Mouse (Mus musculus) CH12.LX (cell line): Measurements from ENCODE around the gene Fam71f2. TPM values are rescaled to one million over a fixed set of nuclear protein-coding genes. Genes with fewer than 3 reads are reported as not detected.

Experiments used
- DNase-seq: peaks from one replicate; pipeline ENCODE4 v3.0.0-alpha.2; 2013; ENCODE audit errors: extremely low read depth
- H3K27ac ChIP-seq: 2 replicates; pipeline ENCODE4 v1.5.1; 2012; ENCODE audit warnings: low read depth, mild to moderate bottlenecking, control low read depth, moderate library complexity; ENCODE audit not compliant: insufficient read depth
- H3K27me3 ChIP-seq: replicated peaks from 2 replicates; pipeline ENCODE3; 2012; ENCODE audit warnings: inconsistent platforms
- H3K36me3 ChIP-seq, 2 experiments: replicated peaks in 1 of 2; 2 replicates each; pipeline versions ENCODE3 to v1.6.1; 2012; ENCODE audit warnings: inconsistent platforms in 1 of 2, low read length in 1 of 2, mild to moderate bottlenecking in 1 of 2, mixed read lengths in 1 of 2, moderate library complexity in 1 of 2; ENCODE audit not compliant: control insufficient read depth in 1 of 2, insufficient read depth in 1 of 2
- H3K4me1 ChIP-seq, 2 experiments: 2 replicates each; pipeline ENCODE4 v1.6.1; 2012; ENCODE audit warnings: inconsistent platforms in 1 of 2, moderate library complexity in 1 of 2; ENCODE audit not compliant: insufficient read depth in 2 of 2, control insufficient read depth in 1 of 2
- H3K4me2 ChIP-seq: 2 replicates; pipeline ENCODE4 v1.6.1; 2012; ENCODE audit warnings: low read depth, mild to moderate bottlenecking, control low read depth; ENCODE audit not compliant: poor library complexity, insufficient read depth, severe bottlenecking
- H3K4me3 ChIP-seq, 3 experiments: fragments of 150-350 bp in 1 of 3; sonication (generic) in 1 of 3; replicated peaks in 1 of 3; 2 replicates each; pipeline versions ENCODE3 to v1.5.1; 2011 to 2012; ENCODE audit warnings: low read depth in 2 of 3, low read length in 2 of 3, mild to moderate bottlenecking in 2 of 3, moderate library complexity in 2 of 3, control low read depth in 1 of 3, improper control_type of control experiment in 1 of 3, inconsistent platforms in 1 of 3, mixed read lengths in 1 of 3; ENCODE audit not compliant: poor library complexity in 1 of 3
- H3K79me2 ChIP-seq: replicated peaks from 2 replicates; pipeline ENCODE4 v1.6.1; 2012; ENCODE audit warnings: mild to moderate bottlenecking, moderate library complexity; ENCODE audit not compliant: control insufficient read depth, poor library complexity, insufficient read depth, severe bottlenecking; ENCODE audit errors: extremely low read depth
- H3K9ac ChIP-seq: 2 replicates; pipeline ENCODE4 v1.6.1; 2012; ENCODE audit warnings: low read depth, mild to moderate bottlenecking, control low read depth, moderate library complexity; ENCODE audit not compliant: insufficient read depth
- H3K9me3 ChIP-seq: replicated peaks from 2 replicates; pipeline ENCODE3; 2012; ENCODE audit warnings: low read length, inconsistent platforms, mixed read lengths
- BHLHE40 ChIP-seq: IDR thresholded peaks from 2 replicates; pipeline ENCODE4 v1.6.1; 2011; ENCODE audit warnings: mild to moderate bottlenecking, low read depth, low read length, improper control_type of control experiment
- CHD1 ChIP-seq: IDR thresholded peaks from 2 replicates; pipeline ENCODE4 v1.6.1; 2012; ENCODE audit warnings: low read depth, low read length, improper control_type of control experiment, inconsistent platforms
- CHD2 ChIP-seq: IDR thresholded peaks from 2 replicates; pipeline ENCODE4 v1.6.1; 2011; ENCODE audit warnings: low read length, improper control_type of control experiment
- CTCF ChIP-seq, 2 experiments: IDR thresholded peaks in 1 of 2; conservative IDR thresholded peaks in 1 of 2; 2 replicates each; pipeline ENCODE4 v1.5.1; 2011 to 2012; ENCODE audit warnings: low read depth in 2 of 2, low read length in 2 of 2, improper control_type of control experiment in 1 of 2, inconsistent platforms in 1 of 2, mild to moderate bottlenecking in 1 of 2, moderate library complexity in 1 of 2
- ETS1 ChIP-seq: conservative IDR thresholded peaks from 2 replicates; pipeline ENCODE4 v1.6.1; 2012; ENCODE audit warnings: low read depth, mild to moderate bottlenecking, inconsistent platforms, low read length, improper control_type of control experiment, moderate library complexity
- GABPA ChIP-seq: IDR thresholded peaks from 2 replicates; pipeline ENCODE4 v1.6.1; 2012; ENCODE audit warnings: low read depth, low read length, improper control_type of control experiment, inconsistent platforms; ENCODE audit not compliant: insufficient replicate concordance
- IRF4 ChIP-seq: IDR thresholded peaks from 2 replicates; pipeline ENCODE4 v1.6.1; 2014; ENCODE audit warnings: low read depth, mild to moderate bottlenecking, inconsistent platforms, low read length, improper control_type of control experiment
- JUN ChIP-seq: IDR thresholded peaks from 2 replicates; pipeline ENCODE4 v1.6.1; 2011; ENCODE audit warnings: low read depth, mild to moderate bottlenecking, low read length, improper control_type of control experiment, moderate library complexity; ENCODE audit not compliant: insufficient read depth
- KAT2A ChIP-seq: IDR thresholded peaks from 2 replicates; pipeline ENCODE4 v1.6.1; 2012; ENCODE audit warnings: low read length, improper control_type of control experiment, inconsistent platforms; ENCODE audit not compliant: insufficient replicate concordance
- MAZ ChIP-seq: IDR thresholded peaks from 2 replicates; pipeline ENCODE4 v1.6.1; 2012; ENCODE audit warnings: low read depth, mild to moderate bottlenecking, inconsistent platforms, low read length, improper control_type of control experiment, moderate library complexity
- MXI1 ChIP-seq: IDR thresholded peaks from 2 replicates; pipeline ENCODE4 v1.6.1; 2011; ENCODE audit warnings: mild to moderate bottlenecking, low read depth, low read length, improper control_type of control experiment
- MYC ChIP-seq: IDR thresholded peaks from 2 replicates; pipeline ENCODE4 v1.6.1; 2011; ENCODE audit warnings: low read depth, mild to moderate bottlenecking, improper control_type of control experiment, low read length
- NRF1 ChIP-seq: IDR thresholded peaks from 2 replicates; pipeline ENCODE4 v1.6.1; 2014; ENCODE audit warnings: low read depth, mild to moderate bottlenecking, inconsistent platforms, low read length, improper control_type of control experiment, moderate library complexity
- POLR2A ChIP-seq: IDR thresholded peaks from 2 replicates; pipeline ENCODE4 v1.6.1; 2011; ENCODE audit warnings: low read depth, mild to moderate bottlenecking, improper control_type of control experiment, low read length
- POLR2AphosphoS2 ChIP-seq: IDR thresholded peaks from 2 replicates; pipeline ENCODE4 v1.6.1; 2011; ENCODE audit warnings: low read depth, low read length, improper control_type of control experiment
- RAD21 ChIP-seq: IDR thresholded peaks from 2 replicates; pipeline ENCODE4 v1.6.1; 2011; ENCODE audit warnings: low read depth, mild to moderate bottlenecking, low read length, improper control_type of control experiment, moderate library complexity
- ZKSCAN1 ChIP-seq: IDR thresholded peaks from 2 replicates; pipeline ENCODE4 v1.6.1; 2012; ENCODE audit warnings: low read depth, inconsistent platforms, low read length, improper control_type of control experiment, borderline replicate concordance
- ZNF384 ChIP-seq: IDR thresholded peaks from 2 replicates; pipeline ENCODE4 v1.6.1; 2012; ENCODE audit warnings: low read depth, low read length, improper control_type of control experiment, inconsistent platforms
- dilution Hi-C: fragments of 300-500 bp; cut with MboI; formaldehyde crosslinking; loops from 2 replicates; pipeline ENCODE4 v1.14.3; 2020; ENCODE audit warnings: low sequenced_read_pairs; ENCODE audit not compliant: extremely low pct_unique_long_range_greater_than_20kb, extremely low pct_ligation_motif_present
- in situ Hi-C: fragments of 300-500 bp; cut with MboI; formaldehyde crosslinking; loops from 3 replicates; pipeline ENCODE4 v1.14.3; 2019; ENCODE audit warnings: low sequenced_read_pairs, low pct_ligation_motif_present, low pct_unique_long_range_greater_than_20kb, mixed read lengths
- polyA plus RNA-seq: library from polyadenylated mRNA; unstranded; fragments of >175 nt; gene quantifications from 2 replicates; pipeline ENCODE4 v1.2.1, GENCODE M21; 2012; ENCODE audit warnings: low read depth; ENCODE audit not compliant: insufficient read length
- total RNA-seq, 2 experiments: library from RNA; depleted of rRNA; stranded (reverse); fragments of 300-350 nt in 1 of 2; fragments of >200 nt in 1 of 2; gene quantifications; 2 replicates each; pipeline ENCODE4 v1.2.3; 2012 to 2014

Gene Fam71f2
- total and polyA plus RNA-seq, 3 experiments = 0.23 to 0.30 TPM; not detected in 1

DNA sequence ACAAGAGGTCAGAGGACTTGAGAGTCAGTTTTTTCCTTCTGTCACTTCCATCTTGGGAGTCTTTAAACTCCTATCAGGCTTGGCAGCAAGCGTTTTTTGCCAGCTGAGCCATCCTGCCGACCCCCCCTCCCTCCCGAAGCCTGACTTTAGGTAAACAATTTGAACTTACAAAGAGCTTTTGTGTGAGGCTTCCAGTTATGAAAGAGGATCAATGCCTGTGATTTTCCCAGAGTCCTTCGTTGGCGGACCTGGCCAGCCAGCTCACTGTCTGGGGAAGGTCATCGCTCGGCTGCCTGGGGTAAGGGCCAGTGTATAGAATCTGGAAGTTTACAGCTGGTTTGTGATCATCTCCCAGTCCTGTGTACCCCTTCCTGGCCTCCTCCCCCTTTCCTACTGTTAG, 1.3 kb downstream of the Fam71f2 start:
- no peaks in the 10 kb centered on the region for H3K79me2 ChIP-seq
- H3K4me2 ChIP-seq = no peak overlapping the region
- peaks cover 2 to 5% of the 10 kb centered on the region in 2 experiments; a peak in 2 of 4 replicates for H3K4me1 ChIP-seq
- no peaks in the 10 kb centered on the region for H3K27me3 ChIP-seq
- in situ Hi-C loops = no loop called here
- TF ChIP-seq ZNF384 (no peak), POLR2A (no peak), BHLHE40 (no peak), POLR2AphosphoS2 (no peak), CHD1 (no peak), CHD2 (no peak), ZKSCAN1 (no peak), CTCF (conservative IDR thresholded peaks at IDR 0.05 in 1 of 2, IDR thresholded peaks at IDR 0.05 in 1 of 2; ENCODE audit: low read depth in 2 of 2, low read length in 2 of 2) (no peak), RAD21 (no peak), MYC (no peak)
- no peaks in the 10 kb centered on the region for H3K9me3 ChIP-seq
- no peak overlapping the region for H3K9ac ChIP-seq
- DNase-seq = no peak
- H3K4me3 ChIP-seq = no peak overlapping the region
- H3K36me3 ChIP-seq = peaks cover 0 to 15% of the 10 kb centered on the region in 2 experiments
- dilution Hi-C loops = no loop called here
- H3K27ac ChIP-seq = no peak overlapping the region

DNA sequence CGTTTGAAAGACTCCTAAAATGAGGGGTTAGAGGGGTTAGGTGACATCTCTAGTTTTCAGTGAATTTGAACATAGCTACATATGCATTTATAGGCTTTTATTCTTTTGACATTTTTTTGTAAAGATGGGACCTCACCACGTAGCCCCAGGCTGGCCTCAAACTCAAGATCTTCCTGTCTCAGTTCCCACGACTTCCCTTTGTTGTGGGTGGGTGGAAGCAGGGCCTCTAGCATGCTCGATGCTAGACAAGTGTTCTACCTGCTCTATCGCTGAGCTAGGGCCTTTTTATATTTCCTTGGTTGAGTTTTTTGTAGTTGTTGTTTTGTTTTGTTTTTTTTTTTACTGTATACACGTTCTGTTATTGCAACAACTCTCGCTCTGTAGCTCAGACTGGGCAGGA, 7.5 kb downstream of the Fam71f2 start:
- Histone ChIP-seq H3K4me2 (no peak overlapping the region), H3K4me3 (no peak overlapping the region), H3K36me3 (peaks cover 0 to 1% of the 10 kb centered on the region in 2 experiments), H3K9me3 (no peaks in the 10 kb centered on the region), H3K27ac (no peak overlapping the region), H3K4me1 (peaks cover 2 to 14% of the 10 kb centered on the region in 2 experiments; a peak in 2 of 4 replicates), H3K9ac (no peak overlapping the region), H3K27me3 (no peaks in the 10 kb centered on the region), H3K79me2 (no peaks in the 10 kb centered on the region; the same call in 1 of the 2 replicates)
- dilution Hi-C loops = no loop called here
- no peak for DNase-seq
- TF ChIP-seq MAZ (no peak), POLR2AphosphoS2 (no peak), POLR2A (no peak), ZKSCAN1 (no peak), JUN (no peak)
- in situ Hi-C loops = no loop called here

DNA sequence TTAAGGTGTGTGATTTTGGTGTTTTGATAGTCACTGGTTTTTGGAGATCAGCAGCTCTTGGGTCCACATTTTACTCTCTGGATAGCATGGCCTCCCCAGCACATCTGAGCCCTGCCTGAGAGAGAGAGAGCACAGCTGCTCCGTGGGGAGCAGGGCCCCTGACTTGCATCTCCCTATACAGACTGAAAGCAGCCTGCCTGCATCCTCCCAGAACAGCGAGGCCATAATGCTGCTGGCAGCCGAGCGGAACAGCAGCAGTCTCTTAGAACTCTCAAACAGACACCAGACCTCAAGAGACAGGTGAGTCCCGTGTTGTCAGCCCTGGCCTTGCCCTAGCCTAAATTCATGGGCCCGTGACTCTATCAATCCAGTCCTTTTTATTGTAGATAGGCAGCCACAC, 8.1 kb downstream of the Fam71f2 start:
- no peak overlapping the region for H3K27ac ChIP-seq
- no peaks in the 10 kb centered on the region; the same call in 1 of the 2 replicates for H3K79me2 ChIP-seq
- DNase-seq = no peak
- H3K4me1 ChIP-seq = peaks cover 2 to 14% of the 10 kb centered on the region in 2 experiments; a peak in 2 of 4 replicates
- H3K4me2 ChIP-seq = no peak overlapping the region
- dilution Hi-C loops = no loop called here
- no peak for TF ChIP-seq NRF1
- no peak for TF ChIP-seq MXI1
- TF ChIP-seq ETS1 = no peak
- TF ChIP-seq KAT2A = no peak
- no peak for TF ChIP-seq IRF4
- no peak for TF ChIP-seq GABPA
- TF ChIP-seq, all 38 proteins: peak for 0
- H3K9ac ChIP-seq = no peak overlapping the region
- H3K9me3 ChIP-seq = no peaks in the 10 kb centered on the region
- no peaks in the 10 kb centered on the region for H3K27me3 ChIP-seq
- in situ Hi-C loops = no loop called here
- peaks cover 0 to 1% of the 10 kb centered on the region in 2 experiments for H3K36me3 ChIP-seq
- H3K4me3 ChIP-seq = no peak overlapping the region
